Mouse (Mus musculus): ENCODE measurements around the gene Luzp1.

Luzp1 gene

GRCm38 (mm10) chr4:136469371-136469903 lies at the start of gene Luzp1:
Luzp1 (plus strand) TSS chr4:136469761.
- DNase-seq (ENCODE audit: low spot score): peak; percentile 86

- no peak for DNase-seq (ENCODE audit: low spot score)
Measured at GRCm38 (mm10) chr4:136423224-136423623, 46.3 kb upstream of the Luzp1 start, which contains the start of gene Htr1d. Htr1d (plus strand) TSS chr4:136423524.

- no peak for DNase-seq (ENCODE audit: low spot score)
Measured at GRCm38 (mm10) chr4:136424120-136424999, 45.2 kb upstream of the Luzp1 start.

GRCm38 (mm10) chr4:136425000-136425288 lies 44.6 kb upstream of the Luzp1 start:
- DNase-seq (ENCODE audit: low spot score): no peak

- DNase-seq (ENCODE audit: low spot score): no peak
Measured at GRCm38 (mm10) chr4:136430609-136431375, 38.8 kb upstream of the Luzp1 start.

- no peak for DNase-seq (ENCODE audit: low spot score)
Measured at GRCm38 (mm10) chr4:136431376-136431693, 38.2 kb upstream of the Luzp1 start.

GRCm38 (mm10) chr4:136434029-136434428 lies 35.5 kb upstream of the Luzp1 start:
- no peak for DNase-seq (ENCODE audit: low spot score)

- no peak for DNase-seq (ENCODE audit: low spot score)
Measured at GRCm38 (mm10) chr4:136439106-136439505, 30.5 kb upstream of the Luzp1 start.

GRCm38 (mm10) chr4:136441354-136442043 lies 28.1 kb upstream of the Luzp1 start:
- peak; percentile 61 for DNase-seq (ENCODE audit: low spot score)

GRCm38 (mm10) chr4:136444561-136444960 lies 25.0 kb upstream of the Luzp1 start:
- DNase-seq (ENCODE audit: low spot score): no peak

GRCm38 (mm10) chr4:136449795-136450194 lies 19.8 kb upstream of the Luzp1 start:
- no peak for DNase-seq (ENCODE audit: low spot score)

- no peak for DNase-seq (ENCODE audit: low spot score)
Measured at GRCm38 (mm10) chr4:136450271-136450670, 19.3 kb upstream of the Luzp1 start.

- no peak for DNase-seq (ENCODE audit: low spot score)
Measured at GRCm38 (mm10) chr4:136451564-136451963, 18.0 kb upstream of the Luzp1 start.

GRCm38 (mm10) chr4:136452286-136452685 lies 17.3 kb upstream of the Luzp1 start:
- DNase-seq (ENCODE audit: low spot score): no peak

GRCm38 (mm10) chr4:136452792-136453191 lies 16.8 kb upstream of the Luzp1 start:
- DNase-seq (ENCODE audit: low spot score): no peak

GRCm38 (mm10) chr4:136454850-136455260 lies 14.7 kb upstream of the Luzp1 start:
- DNase-seq (ENCODE audit: low spot score): peak; percentile 40

- DNase-seq (ENCODE audit: low spot score): no peak
Measured at GRCm38 (mm10) chr4:136456516-136457218, 12.9 kb upstream of the Luzp1 start.

GRCm38 (mm10) chr4:136458276-136458675 lies 11.3 kb upstream of the Luzp1 start:
- no peak for DNase-seq (ENCODE audit: low spot score)

GRCm38 (mm10) chr4:136459210-136459609 lies 10.4 kb upstream of the Luzp1 start:
- no peak for DNase-seq (ENCODE audit: low spot score)

GRCm38 (mm10) chr4:136461206-136461605 lies 8.4 kb upstream of the Luzp1 start:
- DNase-seq (ENCODE audit: low spot score): no peak

- no peak for DNase-seq (ENCODE audit: low spot score)
Measured at GRCm38 (mm10) chr4:136461761-136462085, 7.8 kb upstream of the Luzp1 start.

Data from ovary, adult 18-20 months (tissue).